Mouse (Mus musculus) lung, adult 2 months (tissue): ENCODE data around the gene Slc16a7.

Source experiments
- CTCF ChIP-seq: fragments of 200-500 bp; IDR thresholded peaks from 2 replicates; pipeline ENCODE4 v1.5.1; 2011; ENCODE audit warnings: mild to moderate bottlenecking, low read length, control low read depth; ENCODE audit not compliant: insufficient read depth
- POLR2A ChIP-seq: fragments of 200-500 bp; IDR thresholded peaks from 2 replicates; pipeline ENCODE4 v1.6.1; 2011; ENCODE audit warnings: low read depth, mild to moderate bottlenecking, control low read depth, low read length, borderline replicate concordance; ENCODE audit errors: extremely low read depth

- TF ChIP-seq CTCF (no peak), POLR2A (no peak)
These were observed 201.7 kb downstream of the Slc16a7 start for GRCm38 (mm10) chr10:125187544-125187943.
